Comparison of ENCODE assay signal across 8 mouse cellular contexts in genomic region chr11:120492024-120492877, GRCm38 (mm10). TPM values are rescaled to one million over a fixed set of nuclear protein-coding genes. Genes with fewer than 3 reads are reported as not detected.
DNase-seq lines count a peak whose midpoint lies in the region.

No protein-coding gene starts in this region.

- peak; percentile 23 for DNase-seq in right cerebral cortex, adult 18-20 months
- no peak for DNase-seq in right cerebral cortex, postnatal 25 days
- peak; percentile 36 for DNase-seq in c-Kit-negative CD71-positive TER-119-positive erythroid progenitor cells, embryonic 14.5 days (ENCODE audit: low read depth, low spot score)
- DNase-seq in heart, adult 8-10 months (ENCODE audit: low spot score) = peak; percentile 45
- DNase-seq in kidney, adult 8-10 months = peak; percentile 63 to 68
- DNase-seq in lung, postnatal 10 days = peak; percentile 54
- peak; percentile 26 for DNase-seq in right cerebral cortex, postnatal 14 days
- no peak for DNase-seq in cerebellum, adult 11 months

RNA-seq across cellular contexts. Expression of gene Slc25a10, which starts 0.6 kb away (rescaled TPM):
- total RNA-seq in heart, adult 8-10 months (2022) = 10 to 100 TPM; 13.7 to 19.4 (median 16.0) TPM

RNA-seq across cellular contexts. Expression of gene Mrpl12, which starts 7.8 kb away (rescaled TPM):
- total RNA-seq in heart, adult 8-10 months (2022) = 100 to 1,000 TPM; 233 to 251 (median 242) TPM

RNA-seq across cellular contexts. Expression of gene Arl16, which starts 24.8 kb away (rescaled TPM):
- 10 to 100 TPM; 10.7 to 12.1 (median 11.8) TPM for total RNA-seq in heart, adult 8-10 months (2022)

RNA-seq across cellular contexts. Expression of gene Ccdc137, which starts 34.3 kb away (rescaled TPM):
- 1 to 10 TPM; 5.7 to 8.0 (median 7.1) TPM for total RNA-seq in heart, adult 8-10 months (2022)

RNA-seq across cellular contexts. Expression of gene Oxld1, which starts 34.4 kb away (rescaled TPM):
- 10 to 100 TPM; 64.4 to 76.6 (median 70.0) TPM for total RNA-seq in heart, adult 8-10 months (2022)

Comparison
In these comparisons a context has a peak if more than half of its experiments do, and no peak if none do; other contexts are left out.
1. DNase-seq: peak in right cerebral cortex, adult 18-20 months (single experiment), c-Kit-negative CD71-positive TER-119-positive erythroid progenitor cells, embryonic 14.5 days (single experiment), heart, adult 8-10 months (single experiment), kidney, adult 8-10 months (2 of 2), lung, postnatal 10 days (single experiment) and right cerebral cortex, postnatal 14 days (single experiment); none in right cerebral cortex, postnatal 25 days (single experiment) and cerebellum, adult 11 months (single experiment).